Mouse (Mus musculus) thymus, postnatal 10 days (tissue): ENCODE measurements around the gene Gm49369.
"Not testable (repeated sequence)": the region's sequence is repeated elsewhere in the genome, so short reads cannot be mapped to it uniquely, and the experiment has no call there.

Experiments used
- DNase-seq, 2 experiments: peaks; one replicate each; pipeline ENCODE4 v3.0.0; 2021; ENCODE audit warnings: low spot score in 2 of 2

Gm49369 gene

GRCm38 (mm10) chr7:142330271-142330724, 52.2 kb downstream of the Gm49369 start:
- no peak for DNase-seq

- no peak for DNase-seq
Measured at GRCm38 (mm10) chr7:142328507-142328906, 54.0 kb downstream of the Gm49369 start.

- DNase-seq: no peak
Measured at GRCm38 (mm10) chr7:142326714-142327445, 55.6 kb downstream of the Gm49369 start.

GRCm38 (mm10) chr7:142323396-142324117, 58.9 kb downstream of the Gm49369 start:
- DNase-seq: peak; percentile 52 to 56

GRCm38 (mm10) chr7:142322641-142323040, 59.8 kb downstream of the Gm49369 start:
- DNase-seq: peak; percentile 58 to 73

- not testable (repeated sequence) for DNase-seq
Measured at GRCm38 (mm10) chr7:142321637-142322306, 60.7 kb downstream of the Gm49369 start.
